Mouse (Mus musculus) bone marrow macrophage, adult 2 months (primary cell): ENCODE measurements at regions not wholly inside any gene's neighbourhood (a gene's known extent, or its start where the extent isn't known, plus 50 kb on each side); places are given as distances from the start of the nearest gene placed in this dataset.
"Not testable (repeated sequence)": the region's sequence is repeated elsewhere in the genome, so short reads cannot be mapped to it uniquely, and the experiment has no call there.

Source experiments
- H3K27ac ChIP-seq: 2 replicates; pipeline ENCODE4 v1.5.1; 2012; ENCODE audit warnings: low read depth, low read length; ENCODE audit not compliant: insufficient read depth
- H3K4me1 ChIP-seq: 2 replicates; pipeline ENCODE4 v1.6.1; 2012; ENCODE audit warnings: low read length; ENCODE audit not compliant: control insufficient read depth, insufficient read depth
- H3K4me3 ChIP-seq: 2 replicates; pipeline ENCODE4 v1.5.1; 2012; ENCODE audit warnings: mild to moderate bottlenecking, low read length, moderate library complexity; ENCODE audit not compliant: insufficient read depth
- CTCF ChIP-seq: IDR thresholded peaks from 2 replicates; pipeline ENCODE4 v1.5.1; 2012; ENCODE audit warnings: low read depth, mild to moderate bottlenecking, low read length, moderate library complexity
- POLR2A ChIP-seq: IDR thresholded peaks from 2 replicates; pipeline ENCODE4 v1.6.1; 2012; ENCODE audit warnings: mild to moderate bottlenecking, low read depth, low read length, borderline replicate concordance

GRCm38 (mm10) chr13:5920422-5920821 is 59.1 kb downstream of the Klf6 start:
- H3K4me3 ChIP-seq: no peak overlapping the region
- TF ChIP-seq POLR2A: no peak
- no peak for TF ChIP-seq CTCF
- H3K27ac ChIP-seq: no peak overlapping the region
- H3K4me1 ChIP-seq: no peaks in the 10 kb centered on the region

- no peak overlapping the region for H3K4me3 ChIP-seq
- no peak for TF ChIP-seq POLR2A
- 0 out of 2 replicates have a peak, but pooled peaks cover 2% of the 10 kb centered on the region for H3K4me1 ChIP-seq
- no peak overlapping the region for H3K27ac ChIP-seq
These were observed 70.2 kb downstream of the Klf6 start for GRCm38 (mm10) chr13:5931433-5931832.

- Histone ChIP-seq H3K4me1 (peaks cover 7% of the 10 kb centered on the region), H3K27ac (no peak overlapping the region), H3K4me3 (no peak overlapping the region)
- TF ChIP-seq CTCF: no peak
- TF ChIP-seq POLR2A: no peak
These were observed 76.2 kb downstream of the Klf6 start for GRCm38 (mm10) chr13:5937436-5937835.

GRCm38 (mm10) chr13:5937970-5938369 is 76.7 kb downstream of the Klf6 start:
- Histone ChIP-seq H3K27ac (no peak overlapping the region), H3K4me3 (no peak overlapping the region)

GRCm38 (mm10) chr13:5939368-5939767 is 78.1 kb downstream of the Klf6 start:
- no peak overlapping the region for H3K4me3 ChIP-seq
- TF ChIP-seq CTCF (no peak), POLR2A (no peak)
- peaks cover 7% of the 10 kb centered on the region for H3K4me1 ChIP-seq
- H3K27ac ChIP-seq: no peak overlapping the region

More at GRCm38 (mm10) chr13:5937970-5938369, 76.7 kb downstream of the Klf6 start:
- peaks cover 7% of the 10 kb centered on the region for H3K4me1 ChIP-seq
- TF ChIP-seq POLR2A (no peak), CTCF (no peak)

GRCm38 (mm10) chr13:5952863-5953262 is 91.6 kb downstream of the Klf6 start:
- Histone ChIP-seq H3K4me3 (no peak overlapping the region), H3K27ac (no peak overlapping the region), H3K4me1 (no peaks in the 10 kb centered on the region)
- no peak for TF ChIP-seq POLR2A
- no peak for TF ChIP-seq CTCF

- not testable (repeated sequence) for H3K4me3 ChIP-seq, H3K27ac ChIP-seq, H3K4me1 ChIP-seq
These were observed 93.8 kb downstream of the Klf6 start for GRCm38 (mm10) chr13:5955121-5955520.

GRCm38 (mm10) chr13:5956145-5956544 is 94.9 kb downstream of the Klf6 start:
- H3K4me1 ChIP-seq: no peaks in the 10 kb centered on the region
- H3K4me3 ChIP-seq: no peak overlapping the region
- no peak for TF ChIP-seq CTCF
- TF ChIP-seq POLR2A: no peak
- H3K27ac ChIP-seq: no peak overlapping the region

- Histone ChIP-seq H3K27ac (no peak overlapping the region), H3K4me1 (no peaks in the 10 kb centered on the region), H3K4me3 (no peak overlapping the region)
- TF ChIP-seq POLR2A: no peak
- no peak for TF ChIP-seq CTCF
These were observed 101.7 kb downstream of the Klf6 start for GRCm38 (mm10) chr13:5962947-5963346.

- H3K27ac ChIP-seq: no peak overlapping the region
- TF ChIP-seq POLR2A (no peak), CTCF (no peak)
- H3K4me3 ChIP-seq: no peak overlapping the region
- H3K4me1 ChIP-seq: no peaks in the 10 kb centered on the region
These were observed 103.3 kb downstream of the Klf6 start for GRCm38 (mm10) chr13:5964626-5965025.

GRCm38 (mm10) chr13:5978615-5979014 is 117.3 kb downstream of the Klf6 start:
- Histone ChIP-seq H3K4me1 (peaks cover 15% of the 10 kb centered on the region), H3K4me3 (no peak overlapping the region), H3K27ac (no peak overlapping the region)
- TF ChIP-seq POLR2A (no peak), CTCF (no peak)
